Mouse (Mus musculus): ENCODE measurements around the gene Ccdc15.

Ccdc15 gene

GRCm38 (mm10) chr9:37232201-37233195 lies 115.7 kb downstream of the Ccdc15 start:
- DNase-seq (ENCODE audit: low spot score in 2 of 2) = no peak

GRCm38 (mm10) chr9:37230486-37231195 lies 117.6 kb downstream of the Ccdc15 start:
- no peak for DNase-seq (ENCODE audit: low spot score in 2 of 2)

- DNase-seq (ENCODE audit: low spot score in 2 of 2) = peak in 1 of 2 experiments; percentile 59
Observed at GRCm38 (mm10) chr9:37229880-37230325, 118.3 kb downstream of the Ccdc15 start.
